Mouse (Mus musculus) thymus, adult 2 months (tissue): ENCODE results near the gene Tenm4. TPM values are rescaled to one million over a fixed set of nuclear protein-coding genes. Genes with fewer than 3 reads are reported as not detected.

Source experiments
- DNase-seq: peaks from one replicate; pipeline ENCODE4 v3.0.0; 2021
- H3K27ac ChIP-seq: fragments of 200-500 bp; 2 replicates; pipeline ENCODE4 v1.5.1; 2012; ENCODE audit warnings: low read length, control low read depth; ENCODE audit not compliant: control insufficient read depth, insufficient read depth
- H3K27me3 ChIP-seq: fragments of 200-500 bp; 2 replicates; pipeline ENCODE4 v1.6.1; 2012; ENCODE audit warnings: mild to moderate bottlenecking, low read length, moderate library complexity, mixed read lengths; ENCODE audit not compliant: control insufficient read depth, insufficient read depth
- H3K36me3 ChIP-seq: fragments of 200-500 bp; 2 replicates; pipeline ENCODE4 v1.6.1; 2012; ENCODE audit warnings: mild to moderate bottlenecking, low read length, moderate library complexity; ENCODE audit not compliant: control insufficient read depth, insufficient read depth
- H3K4me1 ChIP-seq: fragments of 200-500 bp; replicated peaks from 2 replicates; pipeline ENCODE4 v1.6.1; 2012; ENCODE audit warnings: low read length; ENCODE audit not compliant: control insufficient read depth, insufficient read depth
- H3K4me3 ChIP-seq: fragments of 200-500 bp; 2 replicates; pipeline ENCODE4 v1.5.1; 2012; ENCODE audit warnings: mild to moderate bottlenecking, low read length, control low read depth, moderate library complexity; ENCODE audit not compliant: control insufficient read depth, insufficient read depth
- CTCF ChIP-seq: fragments of 200-500 bp; IDR thresholded peaks from 2 replicates; pipeline ENCODE4 v1.5.1; 2012; ENCODE audit warnings: mild to moderate bottlenecking, control low read depth, low read length, moderate library complexity, borderline replicate concordance; ENCODE audit not compliant: control insufficient read depth, poor library complexity, insufficient read depth; ENCODE audit errors: extremely low read depth
- POLR2A ChIP-seq: fragments of 200-500 bp; IDR thresholded peaks from 2 replicates; pipeline ENCODE4 v1.6.1; 2012; ENCODE audit warnings: mild to moderate bottlenecking, low read length, control low read depth, moderate library complexity; ENCODE audit not compliant: control insufficient read depth, poor library complexity, insufficient read depth; ENCODE audit errors: extremely low read depth
- WGBS: fragments of 180-500 bp; shearing (Covaris S2); methylation state at CpG from one replicate; pipeline ENCODE4 v1.1.7; 2018; 5-methylcytosine and 5-hydroxymethylcytosine counted together
- polyA plus RNA-seq: library from polyadenylated mRNA; depleted of rRNA; stranded (reverse); fragments of >200 nt; gene quantifications from 2 replicates; pipeline ENCODE4 v1.2.3, GENCODE M21; 2012

The Tenm4 gene
- polyA plus RNA-seq, 1 experiment: 2.7 TPM

DNA sequence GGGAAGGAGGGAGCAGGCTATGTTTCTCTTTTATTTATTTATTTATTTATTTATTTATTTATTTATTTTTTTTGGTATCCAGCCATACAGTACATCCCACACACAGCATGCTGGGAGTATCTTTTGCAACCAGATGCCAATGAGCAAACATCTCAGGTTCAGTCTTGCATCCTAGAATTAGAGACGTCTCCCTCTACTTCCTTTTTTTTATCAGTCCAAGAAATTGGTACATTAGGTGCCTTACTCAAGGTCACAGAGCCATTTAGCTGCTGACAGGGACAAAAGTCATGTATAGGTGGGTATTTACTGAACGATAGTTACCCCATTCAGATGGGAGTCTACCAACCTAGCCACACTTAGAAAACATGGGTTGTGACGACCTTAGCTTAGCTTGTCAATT, 517.1 kb downstream of the Tenm4 start:
- Histone ChIP-seq H3K4me3 (no peak overlapping the region), H3K27ac (no peak overlapping the region), H3K4me1 (no peaks in the 10 kb centered on the region), H3K36me3 (no peaks in the 10 kb centered on the region), H3K27me3 (no peaks in the 10 kb centered on the region)
- DNase-seq: no peak
- TF ChIP-seq POLR2A (no peak), CTCF (no peak)
- WGBS: 80% methylated on average over 3 of the region's 3 CpGs

DNA sequence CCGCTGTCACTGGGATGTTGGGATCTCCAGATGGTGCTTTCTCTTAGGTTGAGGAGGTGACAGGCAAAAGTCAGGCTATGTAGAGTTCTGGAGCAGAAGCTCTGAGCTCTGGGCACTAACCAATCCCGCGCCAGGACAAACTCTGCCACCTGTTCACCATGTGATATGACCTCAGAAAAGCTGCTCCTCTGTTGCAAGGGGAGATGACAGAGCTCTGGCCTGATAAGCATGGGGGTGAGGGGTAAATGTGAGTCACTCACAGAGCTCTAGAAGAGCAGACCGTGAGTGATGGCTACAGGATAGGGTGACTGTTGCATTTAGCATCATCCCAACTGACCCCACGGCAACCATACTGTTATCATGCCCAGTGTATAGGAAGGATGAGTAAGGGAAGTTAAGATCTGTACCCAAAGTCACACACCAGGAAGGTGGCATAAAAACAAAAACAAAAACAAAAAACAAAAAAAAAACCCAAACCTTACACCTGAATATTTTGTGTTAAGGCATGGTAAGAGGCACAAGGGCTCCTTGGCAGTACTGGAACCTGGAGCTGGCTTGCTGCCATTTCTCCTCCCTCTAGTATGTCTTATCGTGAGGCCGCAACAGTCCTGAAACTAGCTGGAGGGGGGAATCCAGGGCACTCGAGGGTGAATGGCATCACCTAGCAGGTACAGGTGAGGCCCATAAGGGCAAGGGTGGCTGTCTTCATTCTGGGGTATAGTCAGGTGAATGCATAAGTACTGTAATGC, 530.2 kb downstream of the Tenm4 start:
- DNase-seq: no peak
- Histone ChIP-seq H3K27ac (no peak overlapping the region), H3K4me1 (no peaks in the 10 kb centered on the region), H3K27me3 (no peaks in the 10 kb centered on the region), H3K36me3 (no peaks in the 10 kb centered on the region), H3K4me3 (no peak overlapping the region)
- 88% methylated on average over 8 of the region's 8 CpGs for WGBS
- TF ChIP-seq CTCF: no peak
- TF ChIP-seq POLR2A: no peak

DNA sequence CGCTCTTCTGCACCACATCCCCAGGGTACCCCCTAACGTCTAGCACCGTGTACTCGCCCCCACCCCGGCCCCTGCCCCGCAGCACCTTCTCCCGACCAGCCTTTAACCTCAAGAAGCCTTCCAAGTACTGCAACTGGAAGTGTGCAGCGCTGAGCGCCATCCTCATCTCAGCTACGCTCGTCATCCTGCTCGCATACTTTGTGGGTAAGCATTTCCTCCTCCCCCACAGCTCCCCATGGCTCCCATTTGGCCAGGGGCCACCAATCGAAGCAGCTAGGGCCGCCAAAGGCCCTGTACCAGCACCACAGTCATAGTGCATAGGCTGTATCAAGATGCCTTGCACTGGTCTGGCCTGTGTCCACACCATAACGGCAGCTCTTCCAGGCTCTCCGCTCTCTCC, 532.9 kb downstream of the Tenm4 start:
- no peak for DNase-seq
- Histone ChIP-seq H3K27ac (no peak overlapping the region), H3K4me1 (no peaks in the 10 kb centered on the region), H3K4me3 (no peak overlapping the region), H3K27me3 (no peaks in the 10 kb centered on the region), H3K36me3 (no peaks in the 10 kb centered on the region)
- TF ChIP-seq POLR2A (no peak), CTCF (no peak)
- 18% methylated on average over 16 of the region's 16 CpGs for WGBS

DNA sequence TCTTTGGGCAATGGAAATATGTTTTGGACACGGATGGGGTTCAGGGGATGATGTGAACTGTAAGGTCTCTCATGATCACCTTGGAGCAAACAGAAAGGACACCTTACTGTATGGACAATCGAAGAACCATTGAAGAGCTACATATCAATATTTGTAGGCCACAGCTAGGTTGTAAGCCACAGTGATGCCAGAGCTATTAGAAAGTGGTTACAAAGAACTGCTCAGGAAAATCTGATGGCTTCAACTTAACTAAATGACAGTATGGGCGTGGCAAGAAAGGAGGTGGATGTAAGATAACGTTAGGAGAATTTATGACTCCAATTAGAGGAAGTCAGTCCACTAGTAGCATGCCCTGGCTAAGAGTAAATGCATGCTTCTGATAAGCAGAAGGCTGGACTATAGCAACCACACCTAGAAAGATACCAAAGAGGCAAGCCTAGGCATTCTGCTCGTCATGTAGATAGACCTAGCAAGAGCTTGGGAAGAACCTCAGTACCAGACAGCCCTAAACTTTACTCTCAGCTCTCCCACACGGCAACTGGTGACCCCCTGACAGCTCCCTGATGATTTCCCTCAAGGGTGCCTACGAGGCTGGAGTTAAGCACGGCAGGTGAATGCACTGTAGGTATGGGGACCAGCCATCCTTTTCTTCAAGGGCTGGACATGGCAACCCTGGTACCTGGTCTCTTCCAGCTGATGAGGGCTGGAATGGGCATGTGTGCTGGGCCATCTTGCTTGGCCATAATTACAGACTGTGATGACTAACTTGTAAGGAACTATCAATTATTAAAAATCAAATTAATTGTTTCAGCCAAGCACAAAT, 534.5 kb downstream of the Tenm4 start:
- WGBS: 73% methylated on average over 8 of the region's 8 CpGs
- no peak for DNase-seq
- Histone ChIP-seq H3K4me3 (no peak overlapping the region), H3K27me3 (no peaks in the 10 kb centered on the region), H3K4me1 (no peaks in the 10 kb centered on the region), H3K27ac (no peak overlapping the region), H3K36me3 (no peaks in the 10 kb centered on the region)
- TF ChIP-seq CTCF (no peak), POLR2A (no peak)

DNA sequence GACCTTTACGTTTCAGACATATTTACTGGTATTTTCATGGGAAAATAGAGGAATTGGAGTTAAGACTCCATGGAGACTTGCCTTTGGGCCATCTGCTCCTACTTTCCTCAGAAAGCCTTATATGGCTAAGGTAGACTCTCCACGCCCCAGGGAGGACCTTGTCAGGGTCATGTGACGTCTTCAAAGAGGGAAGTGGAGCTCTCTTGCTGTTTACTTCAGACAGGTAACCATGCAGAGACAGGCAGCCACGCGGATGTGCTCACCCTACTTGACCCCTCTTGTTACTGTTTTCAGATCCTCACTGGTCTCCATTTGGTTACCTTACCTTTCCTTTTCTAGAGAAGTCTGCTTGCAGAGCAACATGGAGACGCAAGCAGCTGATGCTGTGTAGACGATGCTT, 535.5 kb downstream of the Tenm4 start:
- Histone ChIP-seq H3K36me3 (no peaks in the 10 kb centered on the region), H3K27ac (no peak overlapping the region), H3K4me3 (no peak overlapping the region), H3K4me1 (no peaks in the 10 kb centered on the region), H3K27me3 (no peaks in the 10 kb centered on the region)
- TF ChIP-seq POLR2A (no peak), CTCF (no peak)
- 88% methylated on average over 7 of the region's 7 CpGs for WGBS
- DNase-seq: no peak

DNA sequence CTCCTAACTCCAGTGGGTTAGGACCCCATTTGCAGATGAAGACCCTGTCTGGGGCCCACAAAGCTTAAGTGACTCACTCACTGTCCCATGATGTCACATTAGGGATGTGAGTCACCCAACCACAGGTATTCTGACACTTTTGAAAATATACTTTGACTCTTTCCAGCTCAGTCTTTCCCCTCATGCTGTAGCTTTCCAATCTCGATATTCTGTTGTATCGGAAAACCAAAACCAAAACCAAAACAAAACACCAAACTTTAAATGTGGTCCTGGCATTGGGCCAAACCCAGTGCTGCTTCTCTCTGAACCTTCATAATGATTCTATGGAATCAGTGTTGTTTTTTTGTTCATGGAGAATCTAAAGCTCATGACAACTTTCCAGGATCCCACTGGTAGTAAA, 536.1 kb downstream of the Tenm4 start:
- WGBS: 35% methylated on average over 2 of the region's 2 CpGs
- H3K36me3 ChIP-seq: no peaks in the 10 kb centered on the region
- no peak for DNase-seq
- H3K27ac ChIP-seq: no peak overlapping the region
- no peak for TF ChIP-seq POLR2A
- no peak for TF ChIP-seq CTCF
- H3K4me3 ChIP-seq: no peak overlapping the region
- no peaks in the 10 kb centered on the region for H3K27me3 ChIP-seq
- no peaks in the 10 kb centered on the region for H3K4me1 ChIP-seq
